Mouse (Mus musculus): ENCODE measurements at regions not wholly inside any gene's neighbourhood (a gene's known extent, or its start where the extent isn't known, plus 50 kb on each side); places are given as distances from the start of the nearest gene placed in this dataset.

DNA sequence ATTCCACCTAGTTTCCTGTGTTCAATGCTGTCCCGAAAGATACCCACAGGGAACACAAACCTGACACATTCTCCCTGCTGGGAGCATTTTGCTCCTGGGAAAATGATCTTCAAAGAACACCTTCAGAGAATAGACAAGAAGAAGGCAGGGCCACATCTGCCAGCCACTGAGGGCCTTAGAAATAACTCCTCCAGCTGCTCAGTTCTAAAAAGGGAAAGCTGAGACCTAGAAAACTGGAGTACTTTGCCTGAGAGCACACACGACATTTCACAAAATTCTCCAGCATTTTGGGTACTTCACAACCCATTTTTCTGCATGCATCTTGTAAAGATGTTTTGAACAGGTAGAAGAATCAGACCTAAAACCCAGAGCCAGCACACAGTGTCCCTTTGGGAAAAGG, 519.6 kb downstream of the Insc start:
- TF ChIP-seq POLR2A (IDR thresholded peaks at IDR 0.05; ENCODE audit: control insufficient read depth, extremely low read depth, insufficient read depth, low read length, poor library complexity), result no peak
- TF ChIP-seq CTCF (IDR thresholded peaks at IDR 0.05; ENCODE audit: borderline replicate concordance, control insufficient read depth, extremely low read depth, insufficient read depth, low read length, poor library complexity), result no peak
